14 mouse cellular contexts compared by ENCODE assay signal in genomic region chr14:20168478-20168877, GRCm38 (mm10).
"Had no signal": no experiment of that assay in that cellular context is flagged by ENCODE, and none has a peak within 500 bp of the region (broad histone marks: within the 10 kb centered on the region; RNA-seq: fewer than 3 reads in every experiment).

No protein-coding gene starts in this region.

- H3K4me1 ChIP-seq: neural tube, embryonic 15.5 days had no signal

- H3K9ac ChIP-seq: limb, embryonic 12.5 days; midbrain, embryonic 13.5 days; neural tube, embryonic 15.5 days had no signal

- DNase-seq: kidney, adult 18-20 months; kidney, postnatal 10 days; kidney, postnatal 4 days; lung, adult 2 months; lung, postnatal 36 days; retina, postnatal 1 day; right cerebral cortex, postnatal 4 days had no signal

- H3K36me3 ChIP-seq: limb, embryonic 12.5 days; midbrain, embryonic 13.5 days; neural tube, embryonic 15.5 days had no signal

- H3K4me3 ChIP-seq: layer of hippocampus, adult 2 months; limb, embryonic 12.5 days; midbrain, embryonic 13.5 days; neural tube, embryonic 15.5 days had no signal

- H3K27me3 ChIP-seq: limb, embryonic 12.5 days; midbrain, embryonic 13.5 days; neural tube, embryonic 15.5 days had no signal

- H3K27ac ChIP-seq: layer of hippocampus, adult 2 months; limb, embryonic 12.5 days; midbrain, embryonic 13.5 days; neural tube, embryonic 15.5 days had no signal

- H3K4me2 ChIP-seq: limb, embryonic 12.5 days; midbrain, embryonic 13.5 days; neural tube, embryonic 15.5 days had no signal

- ATAC-seq: hindbrain, embryonic 16.5 days; inflammation-experienced regulatory T-cells, adult 6 months; lung, postnatal 0 days; midbrain, embryonic 13.5 days had no signal

- H3K9me3 ChIP-seq: limb, embryonic 12.5 days; midbrain, embryonic 13.5 days; neural tube, embryonic 15.5 days had no signal
